In genomic region chr8:13757805-13758727, GRCm38 (mm10) we compare ENCODE assay signal across 8 mouse cellular contexts. TPM values are rescaled to one million over a fixed set of nuclear protein-coding genes. Genes with fewer than 3 reads are reported as not detected.
DNase-seq lines count a peak whose midpoint lies in the region; ATAC-seq lines count a peak whose summit lies in the region.

No protein-coding gene starts in this region.

- WGBS in heart, embryonic 15.5 days: under 1% methylated on average over 38 of the region's 38 CpGs
- WGBS in neural tube, embryonic 12.5 days: under 1% methylated on average over 38 of the region's 38 CpGs

- H3K36me3 ChIP-seq in heart, embryonic 15.5 days: peaks cover 21% of the 10 kb centered on the region
- H3K36me3 ChIP-seq in neural tube, embryonic 12.5 days: peaks cover 20% of the 10 kb centered on the region

- peak overlapping the region; percentile 84 for H3K4me3 ChIP-seq in heart, embryonic 15.5 days
- H3K4me3 ChIP-seq in neural tube, embryonic 12.5 days: peak overlapping the region; percentile 96

- H3K27me3 ChIP-seq in heart, embryonic 15.5 days: no peaks in the 10 kb centered on the region
- H3K27me3 ChIP-seq in neural tube, embryonic 12.5 days (replicated peaks): no peaks in the 10 kb centered on the region

- ATAC-seq in heart, embryonic 15.5 days (replicated peaks; ENCODE audit: insufficient number of reproducible peaks, insufficient read depth, low FRiP score, low read depth): peak; percentile 19
- ATAC-seq in neural tube, embryonic 12.5 days (ENCODE audit: low FRiP score, low read depth): peak; percentile 74; the same call in 1 of the 2 replicates

- H3K9me3 ChIP-seq in heart, embryonic 15.5 days (replicated peaks): no peaks in the 10 kb centered on the region
- H3K9me3 ChIP-seq in neural tube, embryonic 12.5 days: no peaks in the 10 kb centered on the region

- peak; percentile 67 for DNase-seq in CD4-positive helper T cell, adult 2 months (ENCODE audit: low read depth, low spot score)
- DNase-seq in T-cell, adult 2 months (ENCODE audit: low spot score): peak; percentile 44
- DNase-seq in embryo, embryonic 9.5 days (ENCODE audit: extremely low spot score): peak; percentile 53
- peak; percentile 60 for DNase-seq in kidney, postnatal 14 days
- peak; percentile 30 to 51 for DNase-seq in lung, adult 18-20 months
- DNase-seq in ovary, postnatal 10 days (ENCODE audit: low spot score): no peak

- peak overlapping the region; percentile 81 for H3K4me2 ChIP-seq in heart, embryonic 15.5 days
- peak overlapping the region; percentile 91 for H3K4me2 ChIP-seq in neural tube, embryonic 12.5 days (replicated peaks)

- H3K27ac ChIP-seq in heart, embryonic 15.5 days: peak overlapping the region; percentile 84
- no peak overlapping the region for H3K27ac ChIP-seq in neural tube, embryonic 12.5 days

- H3K9ac ChIP-seq in heart, embryonic 15.5 days: peak overlapping the region; percentile 94
- peak overlapping the region; percentile 93 for H3K9ac ChIP-seq in neural tube, embryonic 12.5 days

- peaks cover 16% of the 10 kb centered on the region for H3K4me1 ChIP-seq in heart, embryonic 15.5 days (replicated peaks)
- peaks cover 18% of the 10 kb centered on the region for H3K4me1 ChIP-seq in neural tube, embryonic 12.5 days

RNA-seq across cellular contexts. Expression of gene Cdc16, which starts 0.6 kb away (rescaled TPM):
- polyA plus RNA-seq in heart, embryonic 15.5 days (2015; fragmentation: Nextera tagmentation; extraction: Ambion mirVana): 93.4 and 111 TPM in 2 replicates
- 202 and 221 TPM in 2 replicates for polyA plus RNA-seq in neural tube, embryonic 12.5 days (2016; fragmentation: Nextera tagmentation; extraction: Ambion mirVana)

RNA-seq across cellular contexts. Expression of gene Upf3a, which starts 27.3 kb away (rescaled TPM):
- polyA plus RNA-seq in heart, embryonic 15.5 days (2015; fragmentation: Nextera tagmentation; extraction: Ambion mirVana): 23.9 and 27.4 TPM in 2 replicates
- polyA plus RNA-seq in neural tube, embryonic 12.5 days (2016; fragmentation: Nextera tagmentation; extraction: Ambion mirVana): 41.0 and 44.0 TPM in 2 replicates

RNA-seq across cellular contexts. Expression of gene Cfap97d2, which starts 52.4 kb away (rescaled TPM):
- polyA plus RNA-seq in heart, embryonic 15.5 days (2015; fragmentation: Nextera tagmentation; extraction: Ambion mirVana): not detected in 2 replicates
- 0.92 and 1.2 TPM in 2 replicates for polyA plus RNA-seq in neural tube, embryonic 12.5 days (2016; fragmentation: Nextera tagmentation; extraction: Ambion mirVana)
